Mouse (Mus musculus): ENCODE results near the gene Fat3. TPM values are rescaled to one million over a fixed set of nuclear protein-coding genes. Genes with fewer than 3 reads are reported as not detected.

Gene Fat3
- polyA plus RNA-seq, 1 experiment from 2014 or later = 6.6 TPM

GRCm38 (mm10) chr9:15919373-15920005 lies 581.6 kb downstream of the Fat3 start:
- Histone ChIP-seq H3K4me3 (ENCODE audit: low read length) (no peak overlapping the region), H3K9me3 (ENCODE audit: control insufficient read depth, low read length) (no peaks in the 10 kb centered on the region), H3K27ac (ENCODE audit: low read depth, low read length) (no peak overlapping the region), H3K27me3 (ENCODE audit: control insufficient read depth, insufficient read depth, low read length) (no peaks in the 10 kb centered on the region; the same call in 1 of the 2 replicates), H3K4me2 (replicated peaks; ENCODE audit: low read depth, low read length) (no peak overlapping the region), H3K4me1 (ENCODE audit: control insufficient read depth, insufficient read depth, low read length) (no peaks in the 10 kb centered on the region), H3K36me3 (ENCODE audit: control insufficient read depth, insufficient read depth, low read length) (no peaks in the 10 kb centered on the region), H3K9ac (ENCODE audit: low read depth, low read length) (no peak overlapping the region)
- no peak for ATAC-seq (ENCODE audit: low FRiP score, low TSS enrichment)
- 52% methylated on average over 5 of the region's 5 CpGs for WGBS

DNA sequence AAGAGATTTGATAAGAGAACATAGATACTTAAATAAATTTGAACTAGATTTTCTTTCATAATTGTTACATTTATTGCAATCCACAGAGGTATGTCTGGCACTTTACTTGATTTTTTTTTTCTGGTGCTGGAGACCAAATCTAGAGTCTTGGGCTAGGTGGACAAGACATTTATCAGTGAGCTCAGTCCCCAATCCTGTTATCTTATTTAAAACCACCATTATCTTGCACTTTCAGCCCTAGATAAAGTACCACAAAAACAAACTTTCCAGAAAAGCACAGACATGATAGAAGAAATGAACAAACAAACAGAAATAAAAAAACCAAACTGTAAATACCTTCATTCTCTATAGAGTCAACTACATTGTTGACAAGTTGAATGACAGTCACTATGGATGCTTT lies 584.5 kb downstream of the Fat3 start:
- no peaks in the 10 kb centered on the region for H3K9me3 ChIP-seq (ENCODE audit: control insufficient read depth, low read length)
- no peaks in the 10 kb centered on the region for H3K36me3 ChIP-seq (ENCODE audit: control insufficient read depth, insufficient read depth, low read length)
- no peak overlapping the region for H3K9ac ChIP-seq (ENCODE audit: low read depth, low read length)
- no peaks in the 10 kb centered on the region for H3K4me1 ChIP-seq (ENCODE audit: control insufficient read depth, insufficient read depth, low read length)
- H3K4me2 ChIP-seq (replicated peaks; ENCODE audit: low read depth, low read length) = no peak overlapping the region
- ATAC-seq (ENCODE audit: low FRiP score, low TSS enrichment) = no peak
- H3K27me3 ChIP-seq (ENCODE audit: control insufficient read depth, insufficient read depth, low read length) = no peaks in the 10 kb centered on the region; the same call in 1 of the 2 replicates
- H3K4me3 ChIP-seq (ENCODE audit: low read length) = no peak overlapping the region
- H3K27ac ChIP-seq (ENCODE audit: low read depth, low read length) = no peak overlapping the region

DNA sequence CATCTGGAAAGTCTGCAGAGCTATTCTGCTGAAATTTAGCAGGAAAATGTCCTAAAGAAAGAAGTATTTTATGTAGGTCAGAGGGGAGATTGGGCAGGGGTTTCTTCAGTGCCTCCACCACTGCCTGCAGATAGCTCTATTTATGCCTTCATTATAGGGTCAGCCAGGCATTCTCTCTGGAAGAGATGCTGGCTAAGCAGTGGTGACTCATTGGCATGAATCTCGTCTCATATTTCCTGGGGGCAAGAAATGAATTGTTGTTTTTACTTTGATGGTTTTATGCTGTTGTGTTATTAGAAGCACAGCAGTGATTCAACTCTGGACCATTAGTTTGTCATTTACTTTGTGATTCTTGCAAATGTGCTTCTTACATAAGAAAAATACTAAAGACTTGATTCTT lies 588.4 kb downstream of the Fat3 start:
- ATAC-seq (ENCODE audit: low FRiP score, low TSS enrichment) = no peak
- Histone ChIP-seq H3K36me3 (ENCODE audit: control insufficient read depth, insufficient read depth, low read length) (no peaks in the 10 kb centered on the region), H3K4me2 (replicated peaks; ENCODE audit: low read depth, low read length) (no peak overlapping the region), H3K9me3 (ENCODE audit: control insufficient read depth, low read length) (no peaks in the 10 kb centered on the region), H3K27ac (ENCODE audit: low read depth, low read length) (no peak overlapping the region), H3K4me3 (ENCODE audit: low read length) (no peak overlapping the region), H3K9ac (ENCODE audit: low read depth, low read length) (no peak overlapping the region), H3K4me1 (ENCODE audit: control insufficient read depth, insufficient read depth, low read length) (no peaks in the 10 kb centered on the region), H3K27me3 (ENCODE audit: control insufficient read depth, insufficient read depth, low read length) (no peaks in the 10 kb centered on the region)
- 8% methylated on average over 1 of the region's 1 CpGs for WGBS

- Histone ChIP-seq H3K9ac (ENCODE audit: low read depth, low read length) (no peak overlapping the region), H3K27ac (ENCODE audit: low read depth, low read length) (no peak overlapping the region), H3K36me3 (ENCODE audit: control insufficient read depth, insufficient read depth, low read length) (no peaks in the 10 kb centered on the region), H3K4me1 (ENCODE audit: control insufficient read depth, insufficient read depth, low read length) (no peaks in the 10 kb centered on the region), H3K4me2 (replicated peaks; ENCODE audit: low read depth, low read length) (no peak overlapping the region), H3K27me3 (ENCODE audit: control insufficient read depth, insufficient read depth, low read length) (no peaks in the 10 kb centered on the region), H3K4me3 (ENCODE audit: low read length) (no peak overlapping the region), H3K9me3 (ENCODE audit: control insufficient read depth, low read length) (no peaks in the 10 kb centered on the region)
- WGBS = 58% methylated on average over 2 of the region's 2 CpGs
- no peak for ATAC-seq (ENCODE audit: low FRiP score, low TSS enrichment)
These were observed 591.5 kb downstream of the Fat3 start for GRCm38 (mm10) chr9:15909397-15910113.

GRCm38 (mm10) chr9:15903948-15904750 lies 596.9 kb downstream of the Fat3 start:
- 58% methylated on average over 9 of the region's 9 CpGs for WGBS
- no peak overlapping the region for H3K4me2 ChIP-seq (replicated peaks; ENCODE audit: low read depth, low read length)
- H3K9ac ChIP-seq (ENCODE audit: low read depth, low read length) = no peak overlapping the region
- H3K27me3 ChIP-seq (ENCODE audit: control insufficient read depth, insufficient read depth, low read length) = no peaks in the 10 kb centered on the region
- ATAC-seq (ENCODE audit: low FRiP score, low TSS enrichment) = no peak
- H3K4me1 ChIP-seq (ENCODE audit: control insufficient read depth, insufficient read depth, low read length) = no peaks in the 10 kb centered on the region
- H3K9me3 ChIP-seq (ENCODE audit: control insufficient read depth, low read length) = no peaks in the 10 kb centered on the region
- no peak overlapping the region for H3K4me3 ChIP-seq (ENCODE audit: low read length)
- no peaks in the 10 kb centered on the region for H3K36me3 ChIP-seq (ENCODE audit: control insufficient read depth, insufficient read depth, low read length)
- no peak overlapping the region for H3K27ac ChIP-seq (ENCODE audit: low read depth, low read length)

DNA sequence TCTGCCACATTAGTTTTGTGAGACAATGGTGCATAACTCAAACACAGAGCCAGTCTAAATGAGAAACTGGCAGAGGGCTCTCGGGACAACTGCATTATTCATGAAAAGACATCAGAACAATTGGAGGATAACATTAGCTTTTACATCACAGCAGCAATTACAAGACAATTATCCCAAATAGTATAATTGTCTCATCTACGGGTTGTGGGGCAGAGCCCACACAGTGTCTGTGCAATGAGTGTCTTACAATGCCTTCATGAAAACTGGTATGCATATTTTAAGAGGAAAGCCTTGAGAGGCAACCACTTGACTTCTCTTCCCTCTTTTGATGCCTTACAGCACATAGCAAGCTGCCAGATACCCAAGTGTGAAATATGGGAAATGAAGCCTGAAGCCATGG lies 603.0 kb downstream of the Fat3 start:
- no peaks in the 10 kb centered on the region for H3K27me3 ChIP-seq (ENCODE audit: control insufficient read depth, insufficient read depth, low read length)
- 77% methylated on average over 2 of the region's 2 CpGs for WGBS
- no peak overlapping the region for H3K4me3 ChIP-seq (ENCODE audit: low read length)
- H3K9me3 ChIP-seq (ENCODE audit: control insufficient read depth, low read length) = no peaks in the 10 kb centered on the region
- no peak overlapping the region for H3K9ac ChIP-seq (ENCODE audit: low read depth, low read length)
- no peak overlapping the region for H3K27ac ChIP-seq (ENCODE audit: low read depth, low read length)
- ATAC-seq (ENCODE audit: low FRiP score, low TSS enrichment) = no peak
- H3K36me3 ChIP-seq (ENCODE audit: control insufficient read depth, insufficient read depth, low read length) = no peaks in the 10 kb centered on the region
- no peak overlapping the region for H3K4me2 ChIP-seq (replicated peaks; ENCODE audit: low read depth, low read length)
- no peaks in the 10 kb centered on the region for H3K4me1 ChIP-seq (ENCODE audit: control insufficient read depth, insufficient read depth, low read length)

DNA sequence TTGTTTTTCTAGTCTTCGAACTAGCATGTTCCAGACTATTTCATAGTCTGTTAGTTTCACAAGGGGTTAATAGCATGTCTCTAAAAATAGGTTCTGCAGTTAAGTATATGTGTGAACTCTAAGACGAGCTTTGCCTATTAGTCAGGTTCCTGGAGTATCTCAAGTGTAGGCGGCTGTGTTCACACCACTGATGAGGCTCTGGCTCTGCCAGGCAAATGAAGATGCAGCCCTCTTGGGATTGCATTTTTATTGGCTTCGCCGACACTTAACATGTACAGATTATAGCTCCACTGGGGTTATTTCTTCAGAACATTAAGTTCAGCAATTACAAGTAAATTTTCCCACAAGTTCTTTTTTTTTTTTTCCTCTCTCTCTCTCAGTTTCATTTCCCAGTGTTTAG lies 614.3 kb downstream of the Fat3 start:
- WGBS = 55% methylated on average over 5 of the region's 5 CpGs
- no peaks in the 10 kb centered on the region for H3K36me3 ChIP-seq (ENCODE audit: control insufficient read depth, insufficient read depth, low read length)
- H3K4me3 ChIP-seq (ENCODE audit: low read length) = no peak overlapping the region
- H3K4me1 ChIP-seq (ENCODE audit: control insufficient read depth, insufficient read depth, low read length) = no peaks in the 10 kb centered on the region
- no peaks in the 10 kb centered on the region for H3K27me3 ChIP-seq (ENCODE audit: control insufficient read depth, insufficient read depth, low read length)
- no peak overlapping the region for H3K9ac ChIP-seq (ENCODE audit: low read depth, low read length)
- no peak overlapping the region for H3K4me2 ChIP-seq (replicated peaks; ENCODE audit: low read depth, low read length)
- no peak overlapping the region for H3K27ac ChIP-seq (ENCODE audit: low read depth, low read length)
- no peak for ATAC-seq (ENCODE audit: low FRiP score, low TSS enrichment)
- no peaks in the 10 kb centered on the region for H3K9me3 ChIP-seq (ENCODE audit: control insufficient read depth, low read length)

- ATAC-seq (ENCODE audit: low FRiP score, low TSS enrichment) = no peak
- Histone ChIP-seq H3K27ac (ENCODE audit: low read depth, low read length) (no peak overlapping the region), H3K36me3 (ENCODE audit: control insufficient read depth, insufficient read depth, low read length) (no peaks in the 10 kb centered on the region)
These were observed 620.3 kb downstream of the Fat3 start for GRCm38 (mm10) chr9:15880754-15881153.

DNA sequence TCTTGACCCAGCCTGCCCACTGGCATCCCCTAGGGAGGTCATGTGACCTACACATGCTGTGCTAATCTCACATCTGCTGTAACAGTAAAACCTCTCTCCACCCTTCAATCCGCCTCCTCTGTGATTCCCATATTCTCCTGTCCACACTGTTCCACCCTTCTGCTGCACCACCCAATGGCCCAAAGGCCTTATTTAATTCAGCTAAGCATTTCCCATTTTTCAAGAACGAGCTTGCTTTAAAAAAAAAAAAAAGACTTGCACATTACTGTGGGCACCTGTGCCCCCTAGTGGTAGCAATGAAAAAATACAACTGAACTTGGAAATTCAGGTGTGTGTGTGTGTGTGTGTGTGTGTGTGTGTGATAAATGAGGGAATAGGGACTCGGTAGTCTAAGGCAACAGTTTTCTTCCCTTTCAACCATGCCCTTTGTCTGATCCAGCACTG lies 620.9 kb downstream of the Fat3 start:
- no peak overlapping the region for H3K27ac ChIP-seq (ENCODE audit: low read depth, low read length)
- no peak for ATAC-seq (ENCODE audit: low FRiP score, low TSS enrichment)
- no peaks in the 10 kb centered on the region for H3K27me3 ChIP-seq (ENCODE audit: control insufficient read depth, insufficient read depth, low read length)
- 22% methylated on average over 3 of the region's 3 CpGs for WGBS
- no peaks in the 10 kb centered on the region for H3K36me3 ChIP-seq (ENCODE audit: control insufficient read depth, insufficient read depth, low read length)
- H3K4me3 ChIP-seq (ENCODE audit: low read length) = no peak overlapping the region
- H3K4me2 ChIP-seq (replicated peaks; ENCODE audit: low read depth, low read length) = no peak overlapping the region
- H3K9ac ChIP-seq (ENCODE audit: low read depth, low read length) = no peak overlapping the region
- no peaks in the 10 kb centered on the region for H3K4me1 ChIP-seq (ENCODE audit: control insufficient read depth, insufficient read depth, low read length)
- no peaks in the 10 kb centered on the region for H3K9me3 ChIP-seq (ENCODE audit: control insufficient read depth, low read length)

More at GRCm38 (mm10) chr9:15880754-15881153, 620.3 kb downstream of the Fat3 start:
- Histone ChIP-seq H3K4me2 (replicated peaks; ENCODE audit: low read depth, low read length) (no peak overlapping the region), H3K9ac (ENCODE audit: low read depth, low read length) (no peak overlapping the region), H3K4me3 (ENCODE audit: low read length) (no peak overlapping the region), H3K9me3 (ENCODE audit: control insufficient read depth, low read length) (no peaks in the 10 kb centered on the region), H3K27me3 (ENCODE audit: control insufficient read depth, insufficient read depth, low read length) (no peaks in the 10 kb centered on the region), H3K4me1 (ENCODE audit: control insufficient read depth, insufficient read depth, low read length) (no peaks in the 10 kb centered on the region)

All from kidney, embryonic 14.5 days (tissue).